Mouse (Mus musculus) MEL (cell line): Measurements from ENCODE around the gene Ptpru. TPM values are rescaled to one million over a fixed set of nuclear protein-coding genes. Genes with fewer than 3 reads are reported as not detected.

Source experiments
- DNase-seq: peaks from one replicate; pipeline ENCODE4 v3.0.0; 2011; ENCODE audit warnings: low read depth, low spot score
- H3K27ac ChIP-seq: 2 replicates; pipeline ENCODE4 v1.5.1; 2012; ENCODE audit warnings: low read depth, mild to moderate bottlenecking, control low read depth, low read length, moderate library complexity; ENCODE audit not compliant: control insufficient read depth
- H3K27me3 ChIP-seq, 2 experiments: fragments of 150-350 bp in 1 of 2; sonication (generic) in 1 of 2; 2 replicates each; pipeline ENCODE4 v1.6.1; 2012; ENCODE audit warnings: low read length in 2 of 2, mild to moderate bottlenecking in 2 of 2, improper control_type of control experiment in 1 of 2, moderate library complexity in 1 of 2; ENCODE audit not compliant: insufficient read depth in 2 of 2, control insufficient read depth in 1 of 2
- H3K36me3 ChIP-seq, 2 experiments: 2 replicates each; pipeline ENCODE4 v1.6.1; 2012 to 2014; ENCODE audit warnings: low read length in 2 of 2, improper control_type of control experiment in 1 of 2, inconsistent platforms in 1 of 2, mild to moderate bottlenecking in 1 of 2; ENCODE audit not compliant: insufficient read depth in 2 of 2, control insufficient read depth in 1 of 2
- H3K4me1 ChIP-seq, 2 experiments: fragments of 150-350 bp in 1 of 2; sonication (generic) in 1 of 2; 2 replicates each; pipeline ENCODE4 v1.6.1; 2012; ENCODE audit warnings: low read length in 2 of 2, improper control_type of control experiment in 1 of 2, mild to moderate bottlenecking in 1 of 2; ENCODE audit not compliant: insufficient read depth in 2 of 2, control insufficient read depth in 1 of 2
- H3K4me3 ChIP-seq, 2 experiments: fragments of 150-350 bp in 1 of 2; sonication (generic) in 1 of 2; 2 replicates each; pipeline ENCODE4 v1.5.1; 2012; ENCODE audit warnings: low read depth in 2 of 2, low read length in 2 of 2, mild to moderate bottlenecking in 2 of 2, moderate library complexity in 2 of 2, control low read depth in 1 of 2, improper control_type of control experiment in 1 of 2; ENCODE audit not compliant: control insufficient read depth in 1 of 2, insufficient read depth in 1 of 2
- H3K79me2 ChIP-seq: 2 replicates; pipeline ENCODE4 v1.6.1; 2012; ENCODE audit warnings: mild to moderate bottlenecking, low read length, moderate library complexity; ENCODE audit not compliant: control insufficient read depth, poor library complexity, insufficient read depth
- H3K9ac ChIP-seq: 2 replicates; pipeline ENCODE4 v1.6.1; 2012; ENCODE audit warnings: low read depth, mild to moderate bottlenecking, control low read depth, low read length, moderate library complexity; ENCODE audit not compliant: control insufficient read depth, poor library complexity, severe bottlenecking
- H3K9me3 ChIP-seq: fragments of 150-350 bp; sonication (generic); replicated peaks from 2 replicates; pipeline ENCODE4 v1.6.1; 2012; ENCODE audit warnings: mild to moderate bottlenecking, low read length, improper control_type of control experiment, moderate library complexity; ENCODE audit not compliant: insufficient read depth
- BHLHE40 ChIP-seq: IDR thresholded peaks from 2 replicates; pipeline ENCODE4 v1.6.1; 2012; ENCODE audit warnings: low read depth, mild to moderate bottlenecking, inconsistent platforms, low read length, improper control_type of control experiment, borderline replicate concordance
- CHD1 ChIP-seq: IDR thresholded peaks from 2 replicates; pipeline ENCODE4 v1.6.1; 2012; ENCODE audit warnings: low read depth, mild to moderate bottlenecking, inconsistent platforms, low read length, improper control_type of control experiment
- CHD2 ChIP-seq: IDR thresholded peaks from 2 replicates; pipeline ENCODE4 v1.6.1; 2011; ENCODE audit warnings: low read length, improper control_type of control experiment
- CTCF ChIP-seq, 3 experiments: IDR thresholded peaks in 2 of 3; conservative IDR thresholded peaks in 1 of 3; 2 replicates each; pipeline ENCODE4 v1.5.1; 2011 to 2012; ENCODE audit warnings: low read length in 3 of 3, low read depth in 2 of 3, mild to moderate bottlenecking in 2 of 3, improper control_type of control experiment in 1 of 3, inconsistent platforms in 1 of 3, mixed read lengths in 1 of 3, moderate library complexity in 1 of 3; ENCODE audit not compliant: control insufficient read depth in 1 of 3, insufficient read depth in 1 of 3, poor library complexity in 1 of 3, severe bottlenecking in 1 of 3
- ELF1 ChIP-seq: IDR thresholded peaks from 2 replicates; pipeline ENCODE4 v1.6.1; 2014; ENCODE audit warnings: low read depth, mild to moderate bottlenecking, inconsistent platforms, low read length, improper control_type of control experiment, moderate library complexity
- EP300 ChIP-seq, 2 experiments: IDR thresholded peaks; 2 replicates each; pipeline ENCODE4 v1.6.1; 2011; ENCODE audit warnings: improper control_type of control experiment in 2 of 2, low read length in 2 of 2, low read depth in 1 of 2, mild to moderate bottlenecking in 1 of 2
- GATA1 ChIP-seq: IDR thresholded peaks from 2 replicates; pipeline ENCODE4 v1.6.1; 2011; ENCODE audit warnings: low read depth, low read length, improper control_type of control experiment
- KAT2A ChIP-seq: conservative IDR thresholded peaks from 2 replicates; pipeline ENCODE4 v1.6.1; 2012; ENCODE audit warnings: low read depth, low read length, improper control_type of control experiment, inconsistent platforms
- MAZ ChIP-seq: IDR thresholded peaks from 2 replicates; pipeline ENCODE4 v1.6.1; 2012; ENCODE audit warnings: low read depth, mild to moderate bottlenecking, inconsistent platforms, low read length, improper control_type of control experiment
- MEF2A ChIP-seq: IDR thresholded peaks from 2 replicates; pipeline ENCODE4 v1.6.1; 2014; ENCODE audit warnings: low read depth, mild to moderate bottlenecking, inconsistent platforms, low read length, improper control_type of control experiment; ENCODE audit not compliant: poor library complexity, insufficient replicate concordance, severe bottlenecking; ENCODE audit errors: extremely low read depth
- MXI1 ChIP-seq: IDR thresholded peaks from 2 replicates; pipeline ENCODE4 v1.6.1; 2011; ENCODE audit warnings: mild to moderate bottlenecking, low read depth, low read length, improper control_type of control experiment
- MYB ChIP-seq: IDR thresholded peaks from 2 replicates; pipeline ENCODE4 v1.6.1; 2011; ENCODE audit warnings: mild to moderate bottlenecking, low read depth, low read length, improper control_type of control experiment
- MYC ChIP-seq: IDR thresholded peaks from 2 replicates; pipeline ENCODE4 v1.6.1; 2011; ENCODE audit warnings: low read depth, mild to moderate bottlenecking, low read length, improper control_type of control experiment, moderate library complexity
- NELFE ChIP-seq: IDR thresholded peaks from 2 replicates; pipeline ENCODE4 v1.6.1; 2011; ENCODE audit warnings: low read depth, low read length, improper control_type of control experiment
- NRF1 ChIP-seq: IDR thresholded peaks from 2 replicates; pipeline ENCODE4 v1.6.1; 2014; ENCODE audit warnings: low read depth, mild to moderate bottlenecking, inconsistent platforms, low read length, improper control_type of control experiment, moderate library complexity; ENCODE audit not compliant: poor library complexity, insufficient read depth, severe bottlenecking
- POLR2A ChIP-seq, 2 experiments: IDR thresholded peaks; 2 replicates each; pipeline ENCODE4 v1.6.1; 2011 to 2012; ENCODE audit warnings: low read length in 2 of 2, mild to moderate bottlenecking in 2 of 2, control low read depth in 1 of 2, improper control_type of control experiment in 1 of 2, low read depth in 1 of 2, moderate library complexity in 1 of 2; ENCODE audit not compliant: control insufficient read depth in 1 of 2, insufficient read depth in 1 of 2, poor library complexity in 1 of 2
- POLR2AphosphoS2 ChIP-seq: IDR thresholded peaks from 2 replicates; pipeline ENCODE4 v1.6.1; 2011; ENCODE audit warnings: low read length, improper control_type of control experiment
- POLR2AphosphoS5 ChIP-seq: IDR thresholded peaks from 2 replicates; pipeline ENCODE4 v1.6.1; 2012; ENCODE audit warnings: low read depth, borderline replicate concordance, mild to moderate bottlenecking, inconsistent platforms, low read length, moderate library complexity, mixed read lengths
- TAL1 ChIP-seq: IDR thresholded peaks from 2 replicates; pipeline ENCODE4 v1.6.1; 2012; ENCODE audit warnings: mild to moderate bottlenecking, inconsistent platforms, low read length, moderate library complexity, mixed read lengths
- TBP ChIP-seq: IDR thresholded peaks from 2 replicates; pipeline ENCODE4 v1.8.0; 2011; ENCODE audit warnings: low read depth, low read length, improper control_type of control experiment
- USF2 ChIP-seq, 2 experiments: IDR thresholded peaks; 2 replicates each; pipeline ENCODE4 v1.6.1; 2011 to 2012; ENCODE audit warnings: improper control_type of control experiment in 2 of 2, low read length in 2 of 2, borderline replicate concordance in 1 of 2, inconsistent platforms in 1 of 2, low read depth in 1 of 2, mild to moderate bottlenecking in 1 of 2; ENCODE audit not compliant: insufficient read depth in 1 of 2
- ZKSCAN1 ChIP-seq: IDR thresholded peaks from 2 replicates; pipeline ENCODE4 v1.6.1; 2012; ENCODE audit warnings: low read depth, mild to moderate bottlenecking, inconsistent platforms, low read length, improper control_type of control experiment, moderate library complexity
- polyA plus RNA-seq, 2 experiments: library from polyadenylated mRNA; stranded (reverse) in 1 of 2; unstranded in 1 of 2; fragments of >175 nt in 1 of 2; fragments of >200 nt in 1 of 2; gene quantifications; 2 replicates each; pipeline versions ENCODE4 v1.2.1 to v1.2.4; 2012; ENCODE audit warnings: low replicate concordance in 2 of 2, low read depth in 1 of 2; ENCODE audit not compliant: insufficient read length in 2 of 2, insufficient read depth in 1 of 2, missing spikeins in 1 of 2
- total RNA-seq: library from RNA; depleted of rRNA; stranded (reverse); fragments of 300-350 nt; gene quantifications from 2 replicates; pipeline ENCODE4 v1.2.3, GENCODE M21; 2012

Gene Ptpru
- total and polyA plus RNA-seq, 3 experiments: 3.4 to 6.8 TPM; not detected in 1

DNA sequence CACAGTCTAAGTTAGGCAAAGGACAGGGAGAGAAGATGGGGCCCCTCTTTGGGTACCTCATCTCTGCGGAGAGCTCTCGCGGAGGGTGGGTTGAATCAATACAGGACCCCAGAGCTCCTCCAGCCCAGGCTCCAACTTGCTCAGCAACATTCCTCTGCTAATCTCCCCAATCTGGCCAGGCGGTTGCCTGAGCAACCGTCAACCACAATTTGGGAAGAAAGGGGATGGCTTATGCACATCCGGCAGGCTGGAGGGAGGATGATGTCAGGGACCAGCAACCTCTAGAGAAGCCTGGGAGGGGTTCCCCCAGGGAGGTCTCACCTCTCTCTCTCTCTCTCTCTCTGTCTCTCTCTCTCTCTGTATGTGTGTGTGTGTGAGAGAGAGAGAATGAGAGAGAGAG, 11.2 kb downstream of the Ptpru start:
- no peak for TF ChIP-seq CHD1
- TF ChIP-seq MXI1: no peak
- no peak for TF ChIP-seq NELFE
- TF ChIP-seq NRF1: no peak
- no peak for TF ChIP-seq POLR2AphosphoS2
- TF ChIP-seq KAT2A: no peak
- Histone ChIP-seq H3K79me2 (no peaks in the 10 kb centered on the region), H3K4me3 (no peak overlapping the region), H3K27me3 (no peaks in the 10 kb centered on the region), H3K36me3 (no peaks in the 10 kb centered on the region), H3K9me3 (no peaks in the 10 kb centered on the region), H3K9ac (no peak overlapping the region), H3K4me1 (peaks cover 0 to 5% of the 10 kb centered on the region in 2 experiments; a peak in 1 of 4 replicates), H3K27ac (no peak overlapping the region)
- DNase-seq: no peak

DNA sequence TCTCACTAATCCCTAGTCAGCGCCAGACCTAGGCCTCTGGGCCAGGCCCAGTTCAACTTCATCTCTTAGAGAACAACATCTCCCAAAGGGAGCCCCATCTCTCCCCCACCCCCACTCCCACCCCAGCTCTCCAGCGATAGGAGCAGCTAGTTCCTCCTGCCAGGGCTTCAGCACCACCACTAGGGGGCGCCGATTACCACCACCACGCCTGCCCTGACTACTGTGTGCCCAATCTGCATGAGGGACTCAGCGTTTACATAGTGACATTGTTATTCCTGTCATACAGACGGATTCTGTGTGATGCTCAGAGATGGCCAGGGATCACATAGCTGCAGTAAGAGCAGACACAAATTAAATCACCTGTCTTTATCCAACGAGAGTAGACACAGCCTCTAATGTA, 12.3 kb downstream of the Ptpru start:
- no peaks in the 10 kb centered on the region for H3K9me3 ChIP-seq
- TF ChIP-seq MAZ (no peak), KAT2A (no peak), MYB (no peak), CTCF (IDR thresholded peaks at IDR 0.05 in 2 of 3, conservative IDR thresholded peaks at IDR 0.05 in 1 of 3; ENCODE audit: control insufficient read depth in 1 of 3, insufficient read depth in 1 of 3, low read depth in 2 of 3, low read length in 3 of 3, poor library complexity in 1 of 3, severe bottlenecking in 1 of 3) (peak; percentile 56 to 89 (median 59))
- H3K4me1 ChIP-seq: peaks cover 0 to 5% of the 10 kb centered on the region in 2 experiments; a peak in 1 of 4 replicates
- no peak overlapping the region for H3K9ac ChIP-seq
- DNase-seq: peak; percentile 47
- H3K4me3 ChIP-seq: no peak overlapping the region
- H3K27ac ChIP-seq: no peak overlapping the region
- no peaks in the 10 kb centered on the region for H3K27me3 ChIP-seq
- no peaks in the 10 kb centered on the region for H3K36me3 ChIP-seq
- H3K79me2 ChIP-seq: no peaks in the 10 kb centered on the region

DNA sequence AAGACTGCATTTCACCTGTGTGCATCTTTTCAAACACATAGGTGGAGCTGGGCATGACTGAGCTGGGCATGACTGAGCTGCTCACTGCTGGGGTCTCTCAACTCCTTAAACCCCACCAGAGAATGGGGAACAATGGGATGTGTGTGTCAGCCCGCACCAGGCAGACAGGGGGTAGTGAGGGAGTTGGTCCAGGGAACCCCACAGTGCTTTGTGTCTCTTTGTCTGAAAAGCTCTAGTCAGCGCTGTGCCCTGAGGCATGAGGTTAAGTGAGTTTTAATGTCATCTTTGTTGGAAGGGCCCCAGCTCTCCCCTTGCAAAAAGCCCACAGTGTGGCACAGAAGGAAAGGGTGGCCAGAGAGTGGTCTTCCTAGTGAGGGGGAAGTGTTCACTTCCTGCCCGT, 13.1 kb downstream of the Ptpru start:
- Histone ChIP-seq H3K79me2 (no peaks in the 10 kb centered on the region), H3K4me3 (no peak overlapping the region), H3K4me1 (peaks cover 0 to 5% of the 10 kb centered on the region in 2 experiments; a peak in 1 of 4 replicates), H3K27ac (no peak overlapping the region), H3K9me3 (no peaks in the 10 kb centered on the region), H3K36me3 (no peaks in the 10 kb centered on the region), H3K9ac (no peak overlapping the region), H3K27me3 (no peaks in the 10 kb centered on the region)
- DNase-seq: no peak
- TF ChIP-seq KAT2A (no peak), MEF2A (no peak), EP300 (IDR thresholded peaks at IDR 0.05; ENCODE audit: low read depth in 1 of 2, low read length in 2 of 2) (no peak), TAL1 (no peak), POLR2AphosphoS2 (no peak), ELF1 (no peak), BHLHE40 (no peak), CTCF (IDR thresholded peaks at IDR 0.05 in 2 of 3, conservative IDR thresholded peaks at IDR 0.05 in 1 of 3; ENCODE audit: control insufficient read depth in 1 of 3, insufficient read depth in 1 of 3, low read depth in 2 of 3, low read length in 3 of 3, poor library complexity in 1 of 3, severe bottlenecking in 1 of 3) (no peak), USF2 (IDR thresholded peaks at IDR 0.05; ENCODE audit: borderline replicate concordance in 1 of 2, insufficient read depth in 1 of 2, low read depth in 1 of 2, low read length in 2 of 2) (no peak), POLR2A (IDR thresholded peaks at IDR 0.05; ENCODE audit: control insufficient read depth in 1 of 2, insufficient read depth in 1 of 2, low read depth in 1 of 2, low read length in 2 of 2, poor library complexity in 1 of 2) (no peak), POLR2AphosphoS5 (no peak), GATA1 (no peak), CHD2 (no peak), MYB (no peak), MYC (no peak), TBP (no peak), ZKSCAN1 (no peak)
